Mouse (Mus musculus): ENCODE data around the gene Copg1. TPM values are rescaled to one million over a fixed set of nuclear protein-coding genes. Genes with fewer than 3 reads are reported as not detected.
"Not testable (repeated sequence)": the region's sequence is repeated elsewhere in the genome, so short reads cannot be mapped to it uniquely, and the experiment has no call there.

Gene Copg1
- polyA plus RNA-seq, 1 experiment from 2014 or later = 198 TPM

DNA sequence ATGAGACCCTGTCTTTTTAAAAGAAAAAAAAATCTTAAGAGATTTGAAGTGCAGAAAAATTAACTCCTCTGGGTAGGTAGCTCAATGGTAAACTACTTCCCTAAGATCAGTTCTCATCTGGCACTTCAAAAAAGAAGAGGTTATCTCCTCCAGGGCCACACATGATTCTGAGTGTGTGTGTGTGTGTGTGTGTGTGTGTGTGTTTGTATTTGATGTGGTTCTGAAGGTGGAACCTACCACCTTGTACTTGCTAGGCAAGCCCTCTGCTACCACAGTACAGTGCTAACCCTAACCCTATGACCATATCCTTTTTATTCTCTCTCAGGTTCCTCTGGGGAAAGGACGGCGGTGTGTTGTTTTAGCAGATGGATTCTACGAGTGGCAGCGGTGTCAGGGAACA lies 33.6 kb downstream of the Copg1 start:
- no peak overlapping the region for H3K4me2 ChIP-seq
- WGBS = 92% methylated on average over 4 of the region's 4 CpGs

DNA sequence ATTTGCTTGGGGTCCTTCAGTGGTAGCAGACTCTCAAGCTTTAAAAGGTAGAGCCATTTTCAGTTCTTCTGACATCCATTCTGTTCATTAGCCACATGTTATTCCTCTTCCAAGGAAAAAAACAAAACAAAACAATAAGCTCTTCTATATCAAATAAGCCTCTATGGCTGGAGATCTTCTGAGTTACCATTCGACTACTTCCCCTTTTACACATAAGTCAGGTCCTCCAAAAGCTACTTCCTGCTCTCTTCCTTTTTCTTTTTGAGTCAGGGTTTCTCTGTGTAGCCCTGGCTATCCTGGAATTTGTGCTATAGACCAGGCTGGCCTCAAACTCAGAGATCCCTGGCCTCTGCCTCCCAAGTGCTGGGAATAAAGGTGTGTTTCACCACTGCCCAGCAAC lies 36.0 kb downstream of the Copg1 start:
- Histone ChIP-seq H3K4me1 (no peaks in the 10 kb centered on the region), H3K27me3 (replicated peaks) (no peaks in the 10 kb centered on the region), H3K36me3 (replicated peaks) (peaks cover 27% of the 10 kb centered on the region; the same call in 1 of the 2 replicates), H3K4me3 (no peak overlapping the region), H3K9me3 (no peaks in the 10 kb centered on the region), H3K4me2 (no peak overlapping the region), H3K9ac (no peak overlapping the region), H3K27ac (no peak overlapping the region)
- WGBS = 95% methylated on average over 1 of the region's 1 CpGs
- no peak for ATAC-seq (replicated peaks)

More for the DNA sequence above, 33.6 kb downstream of the Copg1 start:
- Histone ChIP-seq H3K9me3 (no peaks in the 10 kb centered on the region), H3K27me3 (replicated peaks) (no peaks in the 10 kb centered on the region), H3K9ac (no peak overlapping the region), H3K4me1 (no peaks in the 10 kb centered on the region), H3K4me3 (no peak overlapping the region), H3K27ac (no peak overlapping the region), H3K36me3 (replicated peaks) (peaks cover 29% of the 10 kb centered on the region; the same call in 1 of the 2 replicates)
- ATAC-seq (replicated peaks) = no peak

DNA sequence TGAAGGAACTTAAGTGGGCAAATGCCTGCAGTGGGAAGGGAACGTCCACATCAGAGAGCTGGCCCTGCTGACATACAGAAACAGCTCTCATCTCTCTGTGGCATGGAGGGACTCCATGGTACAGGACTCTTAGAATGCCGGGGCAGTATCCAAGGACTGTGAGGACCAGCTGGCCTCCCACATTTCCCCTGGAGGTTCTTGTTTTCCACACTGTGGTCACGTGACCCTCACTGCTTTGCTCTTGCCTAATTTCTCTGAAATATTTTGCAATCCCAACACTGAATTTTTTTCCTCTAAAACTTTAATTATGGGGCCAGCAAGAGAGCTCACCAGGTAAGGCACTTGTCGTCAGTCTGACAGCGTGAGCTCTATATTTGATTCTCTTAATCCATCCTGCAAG lies 47.4 kb downstream of the Copg1 start:
- H3K27me3 ChIP-seq (replicated peaks) = no peaks in the 10 kb centered on the region
- WGBS = 90% methylated on average over 5 of the region's 5 CpGs
- H3K36me3 ChIP-seq (replicated peaks) = peaks cover 36% of the 10 kb centered on the region; the same call in 1 of the 2 replicates
- H3K9ac ChIP-seq = no peak overlapping the region
- peaks cover 5% of the 10 kb centered on the region; the same call in 1 of the 2 replicates for H3K4me1 ChIP-seq
- ATAC-seq (replicated peaks) = no peak
- H3K4me2 ChIP-seq = no peak overlapping the region
- no peak overlapping the region for H3K27ac ChIP-seq
- no peaks in the 10 kb centered on the region for H3K9me3 ChIP-seq
- H3K4me3 ChIP-seq = no peak overlapping the region

DNA sequence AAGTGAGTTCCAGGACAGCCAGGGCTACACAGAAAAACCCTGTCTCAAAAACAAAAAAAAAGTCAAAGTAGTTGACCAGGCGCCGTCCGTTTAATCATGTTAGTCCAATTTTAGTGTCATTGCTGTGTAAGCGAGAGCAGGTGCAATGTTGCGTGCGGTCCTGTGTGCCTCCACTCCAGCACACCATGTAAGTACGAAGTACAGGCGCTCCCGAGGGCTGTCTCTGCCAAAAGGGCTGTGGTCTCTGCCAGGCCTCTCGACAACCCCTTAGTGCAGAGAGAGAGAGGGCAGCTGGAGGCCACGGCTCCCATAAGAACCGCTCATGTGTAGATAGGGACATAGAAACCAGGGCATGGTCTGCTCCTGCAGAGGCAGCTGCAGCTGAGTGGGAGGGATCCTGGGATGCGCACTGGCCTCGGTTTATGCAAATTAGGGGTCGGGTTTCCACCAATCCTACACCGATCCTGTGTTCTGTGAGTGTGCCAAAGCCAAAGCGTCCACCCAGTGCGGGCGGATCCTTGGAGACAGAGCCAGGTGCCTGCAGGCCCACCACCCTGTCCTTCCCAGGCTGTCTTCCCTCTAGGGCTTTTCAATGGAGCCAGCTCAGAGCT lies 49.7 kb downstream of the Copg1 start:
- Histone ChIP-seq H3K27ac (0 out of 2 replicates have a peak overlapping the region, but pooled peaks have one; percentile 38), H3K36me3 (replicated peaks) (peaks cover 34% of the 10 kb centered on the region; the same call in 1 of the 2 replicates), H3K4me2 (no peak overlapping the region), H3K9ac (no peak overlapping the region), H3K4me1 (peaks cover 5% of the 10 kb centered on the region; the same call in 1 of the 2 replicates), H3K27me3 (replicated peaks) (no peaks in the 10 kb centered on the region), H3K9me3 (no peaks in the 10 kb centered on the region), H3K4me3 (no peak overlapping the region)
- WGBS = 36% methylated on average over 19 of the region's 19 CpGs
- peak; percentile 74 for ATAC-seq (replicated peaks)

DNA sequence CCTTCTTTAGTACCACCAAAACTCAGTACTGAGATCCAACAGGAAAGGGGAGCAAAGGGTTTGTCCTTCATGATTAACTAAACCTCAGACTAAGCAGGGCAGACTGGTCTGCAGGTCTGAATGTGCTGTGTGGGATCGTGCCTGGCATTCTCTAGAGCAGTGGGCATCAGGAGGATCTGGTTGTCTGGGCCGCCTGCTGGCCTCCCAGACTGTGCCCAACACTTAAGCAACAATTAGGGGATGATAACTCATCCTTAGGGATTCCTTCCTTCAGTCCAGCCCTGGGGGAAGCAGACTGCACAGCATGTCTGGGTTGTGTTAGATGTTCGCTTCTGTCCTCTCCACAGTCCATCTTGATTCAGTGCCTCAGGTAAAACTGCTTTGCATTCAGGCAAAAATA lies 51.3 kb downstream of the Copg1 start:
- H3K4me1 ChIP-seq = peaks cover 5% of the 10 kb centered on the region; the same call in 1 of the 2 replicates
- no peak overlapping the region for H3K4me2 ChIP-seq
- no peaks in the 10 kb centered on the region for H3K27me3 ChIP-seq (replicated peaks)
- no peak overlapping the region for H3K9ac ChIP-seq
- no peak overlapping the region for H3K4me3 ChIP-seq
- no peak for ATAC-seq (replicated peaks)
- H3K36me3 ChIP-seq (replicated peaks) = peaks cover 22% of the 10 kb centered on the region; the same call in 1 of the 2 replicates
- no peak overlapping the region for H3K27ac ChIP-seq
- no peaks in the 10 kb centered on the region for H3K9me3 ChIP-seq
- 82% methylated on average over 3 of the region's 3 CpGs for WGBS

DNA sequence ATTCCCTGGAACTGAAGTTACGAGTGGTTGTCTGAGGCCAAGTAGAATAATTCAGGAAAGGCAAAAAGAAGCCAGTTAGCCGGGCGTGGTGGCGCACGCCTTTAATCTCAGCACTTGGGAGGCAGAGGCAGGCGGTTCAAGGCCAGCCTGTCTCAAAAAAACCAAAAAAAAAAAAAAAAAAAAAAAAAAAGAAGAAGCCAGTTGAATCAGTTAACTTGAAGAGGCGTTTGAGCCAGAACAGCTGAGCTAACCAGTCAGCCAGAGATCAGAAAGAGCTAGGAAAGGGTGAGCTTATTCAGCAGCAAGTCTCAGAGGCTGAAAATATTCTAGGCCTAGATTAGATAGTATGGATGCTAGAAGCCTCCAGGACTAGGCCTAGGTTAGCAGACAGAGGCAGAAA lies 54.6 kb downstream of the Copg1 start:
- ATAC-seq (replicated peaks) = no peak
- H3K4me1 ChIP-seq = peaks cover 5% of the 10 kb centered on the region; the same call in 1 of the 2 replicates
- H3K27ac ChIP-seq = no peak overlapping the region
- WGBS = 88% methylated on average over 7 of the region's 7 CpGs
- no peak overlapping the region for H3K4me2 ChIP-seq
- no peaks in the 10 kb centered on the region for H3K27me3 ChIP-seq (replicated peaks)
- no peaks in the 10 kb centered on the region for H3K9me3 ChIP-seq
- H3K36me3 ChIP-seq (replicated peaks) = peaks cover 7% of the 10 kb centered on the region; the same call in 1 of the 2 replicates
- no peak overlapping the region for H3K9ac ChIP-seq
- no peak overlapping the region for H3K4me3 ChIP-seq

DNA sequence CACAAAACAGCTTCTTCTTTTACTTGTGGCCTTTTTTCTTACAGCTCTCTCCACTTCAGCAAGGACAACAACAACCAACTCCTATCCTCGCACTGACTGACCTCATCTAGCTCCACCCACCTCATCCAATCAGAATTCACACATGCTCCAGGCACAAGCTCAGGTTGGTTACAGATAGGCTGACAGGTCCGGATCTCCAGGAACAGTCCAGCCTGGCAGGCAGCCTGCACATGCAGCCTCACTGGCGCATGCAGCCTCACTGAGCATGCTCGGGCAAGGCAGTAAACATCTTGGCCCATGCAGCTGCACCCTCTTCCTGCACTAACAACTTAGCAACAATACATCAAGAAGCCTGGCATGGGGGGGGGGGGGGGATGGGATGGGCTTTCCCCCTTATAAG lies 74.8 kb downstream of the Copg1 start:
- H3K4me3 ChIP-seq; H3K9ac ChIP-seq; H3K4me1 ChIP-seq; H3K9me3 ChIP-seq; H3K4me2 ChIP-seq; H3K36me3 ChIP-seq (replicated peaks); ATAC-seq (replicated peaks); H3K27me3 ChIP-seq (replicated peaks); H3K27ac ChIP-seq: not testable (repeated sequence)
- 61% methylated on average over 4 of the region's 4 CpGs for WGBS

Other genes starting within 250 kb of the Copg1 start
- gene Aplf, start 215.6 kb upstream of the Copg1 start, polyA plus RNA-seq (2015; fragmentation: Nextera tagmentation; extraction: Ambion mirVana) = 7.2 and 7.7 TPM in 2 replicates
- gene Efcc1, start 156.9 kb upstream of the Copg1 start, polyA plus RNA-seq (2015; fragmentation: Nextera tagmentation; extraction: Ambion mirVana) = 5.4 and 6.7 TPM in 2 replicates
- gene Gp9, start 109.7 kb upstream of the Copg1 start, polyA plus RNA-seq (2015; fragmentation: Nextera tagmentation; extraction: Ambion mirVana) = 0.93 and 1.0 TPM in 2 replicates
- gene Rab43, start 75.7 kb upstream of the Copg1 start, polyA plus RNA-seq (2015; fragmentation: Nextera tagmentation; extraction: Ambion mirVana) = 10.2 and 12.6 TPM in 2 replicates
- 2.9 and 3.0 TPM in 2 replicates for gene Gm45140, start 52.0 kb upstream of the Copg1 start, polyA plus RNA-seq (2015; fragmentation: Nextera tagmentation; extraction: Ambion mirVana)
- gene Isy1, start 49.0 kb upstream of the Copg1 start, polyA plus RNA-seq (2015; fragmentation: Nextera tagmentation; extraction: Ambion mirVana) = 19.3 and 20.9 TPM in 2 replicates
- 467 and 483 TPM in 2 replicates for gene Cnbp, start 36.7 kb upstream of the Copg1 start, polyA plus RNA-seq (2015; fragmentation: Nextera tagmentation; extraction: Ambion mirVana)
- gene Hmces, start 26.1 kb downstream of the Copg1 start, polyA plus RNA-seq (2015; fragmentation: Nextera tagmentation; extraction: Ambion mirVana) = 40.9 and 45.6 TPM in 2 replicates
- 38.7 and 43.4 TPM in 2 replicates for gene H1fx, start 93.8 kb downstream of the Copg1 start, polyA plus RNA-seq (2015; fragmentation: Nextera tagmentation; extraction: Ambion mirVana)
- 344 and 347 TPM in 2 replicates for gene Rab7, start 157.5 kb downstream of the Copg1 start, polyA plus RNA-seq (2015; fragmentation: Nextera tagmentation; extraction: Ambion mirVana)
- gene Rpn1, start 196.7 kb downstream of the Copg1 start, polyA plus RNA-seq (2015; fragmentation: Nextera tagmentation; extraction: Ambion mirVana) = 310 and 326 TPM in 2 replicates